Mouse (Mus musculus): ENCODE measurements around the gene Adgrl3. TPM values are rescaled to one million over a fixed set of nuclear protein-coding genes. Genes with fewer than 3 reads are reported as not detected.

Adgrl3 gene
- total RNA-seq (2014; fragmentation: Nextera tagmentation) = not detected in 2 replicates
- total RNA-seq (2017) = not detected in 2 replicates

DNA sequence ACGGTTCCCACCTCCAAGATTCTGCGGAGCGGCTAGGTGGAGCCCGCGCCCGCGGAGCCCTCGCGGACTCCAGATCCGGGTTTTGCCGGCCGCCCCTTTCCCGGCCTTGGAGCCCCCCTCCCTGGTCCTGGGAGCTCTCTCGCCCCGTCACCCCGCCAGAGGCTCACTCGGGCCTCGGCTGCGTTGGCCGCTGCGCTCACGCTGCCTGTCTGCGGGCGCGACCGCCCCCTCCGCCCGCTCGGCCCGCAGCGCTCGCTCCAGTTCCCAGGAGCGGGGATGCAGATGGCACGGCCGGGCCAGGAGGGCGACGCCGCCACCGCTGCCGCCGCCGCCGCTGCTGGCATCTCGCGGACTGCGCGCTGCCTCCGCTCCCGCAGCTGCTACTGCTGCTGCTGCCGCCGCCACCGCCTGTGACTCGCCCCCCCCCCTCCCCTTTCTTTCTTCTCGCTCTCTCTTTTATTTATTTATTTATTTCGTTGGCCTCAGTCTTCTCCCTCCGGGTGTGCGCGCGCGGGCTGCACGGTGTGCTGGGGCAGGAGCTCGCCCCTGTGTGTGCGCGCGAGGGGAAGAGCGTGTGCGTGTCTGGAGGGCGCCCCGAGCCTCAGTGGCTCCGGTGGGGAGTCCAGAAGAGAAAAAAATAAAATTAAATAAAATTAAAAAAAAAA is at the start of gene Adgrl3:
Gene Adgrl3 (plus strand): TSS at position 549 of the 665 bp plus-strand sequence.
- ATAC-seq (replicated peaks; ENCODE audit: low FRiP score, low TSS enrichment, poor library complexity, severe bottlenecking) = no peak

DNA sequence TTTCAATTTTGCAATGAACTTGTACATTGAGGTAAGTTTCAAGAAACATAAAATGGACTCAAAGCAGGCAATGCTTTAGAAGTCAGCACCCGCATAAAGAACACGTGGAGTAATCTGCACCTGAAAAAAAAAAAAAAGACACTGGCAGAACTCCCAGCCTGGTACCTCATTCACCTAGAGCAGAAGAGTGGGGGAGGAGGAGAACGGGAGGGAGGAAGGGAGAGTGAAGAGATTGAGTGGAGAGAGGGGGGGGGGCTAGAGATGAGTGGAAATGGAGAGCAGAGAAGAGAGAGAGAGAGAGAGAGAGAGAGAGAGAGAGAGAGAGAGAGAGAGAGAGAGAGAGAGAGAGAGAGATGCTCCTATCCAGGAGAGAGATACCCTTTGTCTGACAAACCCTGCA is 772 bp upstream of the Adgrl3 start:
- ATAC-seq (replicated peaks; ENCODE audit: low FRiP score, low TSS enrichment, poor library complexity, severe bottlenecking) = no peak

DNA sequence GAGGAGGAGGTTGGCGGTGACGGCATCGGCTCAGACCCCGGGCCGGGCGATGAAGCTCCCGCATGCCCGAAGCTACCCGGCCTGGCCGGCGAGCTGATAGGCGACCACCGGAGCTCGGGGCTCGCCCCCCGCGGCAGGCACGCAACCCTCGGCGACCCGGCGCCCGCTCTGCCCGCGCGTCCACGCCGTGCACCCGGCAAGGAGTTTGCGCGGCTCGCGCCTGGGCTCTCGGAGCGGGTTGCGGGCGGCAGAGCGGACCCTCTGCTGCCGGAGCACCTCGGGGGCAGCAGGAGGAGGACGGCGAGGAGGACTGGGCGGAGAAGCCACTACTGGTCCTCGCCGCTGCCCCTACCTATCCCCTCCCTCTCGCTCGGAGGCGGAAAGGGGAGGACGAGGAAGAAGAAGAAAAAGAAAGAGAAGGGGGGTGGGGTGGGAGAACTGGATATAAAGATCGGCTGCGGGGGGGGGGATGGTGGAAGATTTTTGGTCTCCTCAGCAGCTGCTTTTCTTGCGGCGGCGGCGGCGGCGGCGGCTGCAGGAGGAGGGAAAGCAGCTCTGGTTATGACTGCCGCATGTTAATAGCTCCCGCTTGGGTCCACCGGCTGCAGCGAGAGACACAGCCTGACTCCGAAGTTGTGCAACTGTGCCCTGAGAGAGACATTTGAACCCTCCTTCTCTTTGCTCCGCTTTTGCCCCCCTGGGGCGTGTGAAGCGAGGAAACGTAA is 505 bp downstream of the Adgrl3 start:
- ATAC-seq (replicated peaks; ENCODE audit: low FRiP score, low TSS enrichment, poor library complexity, severe bottlenecking) = no peak

DNA sequence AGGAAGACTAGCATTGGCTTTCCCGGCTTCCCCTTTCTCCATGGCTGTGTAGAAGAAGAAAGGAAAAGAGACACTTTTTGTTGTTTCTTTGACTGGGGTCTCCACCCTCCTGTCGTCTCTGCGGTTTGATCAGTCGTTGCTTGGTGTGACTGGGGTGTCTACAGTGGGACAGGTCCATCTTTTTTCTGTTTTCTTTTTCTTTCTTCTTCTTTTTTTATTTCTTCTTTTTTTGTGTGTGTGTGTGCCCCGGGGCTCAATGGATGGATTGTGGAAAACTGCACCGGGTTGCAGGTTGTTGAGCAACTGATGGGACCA is 1.0 kb downstream of the Adgrl3 start:
- ATAC-seq (replicated peaks; ENCODE audit: low FRiP score, low TSS enrichment, poor library complexity, severe bottlenecking) = no peak

DNA sequence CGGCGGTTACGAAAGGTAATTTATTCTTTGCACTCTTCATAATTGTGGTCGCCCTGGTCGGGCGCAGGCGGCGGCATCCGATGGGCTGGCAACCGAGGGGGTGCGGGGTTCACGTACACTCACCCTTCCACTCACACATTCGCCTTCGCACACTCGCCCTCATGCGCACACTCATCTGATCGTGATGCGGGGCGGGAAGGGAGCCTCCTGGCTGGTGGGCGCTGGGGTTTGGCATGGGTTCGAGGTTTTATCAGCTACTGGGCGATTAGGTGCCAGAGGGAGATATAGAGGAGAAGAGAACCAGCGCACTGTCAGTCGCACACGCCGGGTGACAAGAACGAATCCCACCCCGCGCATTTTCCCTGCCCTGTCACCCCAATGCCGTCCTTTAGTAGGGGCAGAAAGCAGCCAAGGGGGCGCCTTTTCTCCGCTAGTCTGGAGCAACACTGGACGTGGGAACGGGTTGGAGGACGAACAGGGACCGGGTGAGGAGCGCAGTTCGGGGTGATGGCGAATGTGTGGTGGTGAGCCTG is 1.5 kb downstream of the Adgrl3 start:
- ATAC-seq (replicated peaks; ENCODE audit: low FRiP score, low TSS enrichment, poor library complexity, severe bottlenecking) = no peak

DNA sequence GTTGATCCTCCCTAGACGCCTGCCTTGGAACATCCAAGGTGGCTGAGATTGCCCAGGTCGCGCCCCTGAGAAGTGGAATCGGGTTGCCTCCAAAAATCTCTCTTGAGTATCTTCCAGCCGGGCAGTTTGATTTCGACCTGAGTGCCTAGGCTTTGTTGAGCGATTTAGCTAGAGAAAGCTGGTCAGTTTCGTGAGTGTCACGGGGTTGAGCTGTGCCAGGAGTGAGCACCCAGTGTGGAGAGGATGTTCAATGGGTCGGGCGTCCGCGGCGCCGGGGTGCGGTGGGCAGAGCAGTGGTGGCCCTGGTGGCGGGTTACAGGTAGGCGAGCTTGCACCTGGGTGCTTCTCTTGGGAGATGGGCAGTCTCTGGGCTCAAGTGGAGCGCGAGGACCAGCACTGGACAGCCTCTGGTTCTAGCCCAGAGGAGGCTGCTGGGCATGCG is 1.9 kb downstream of the Adgrl3 start:
- no peak for ATAC-seq (replicated peaks; ENCODE audit: low FRiP score, low TSS enrichment, poor library complexity, severe bottlenecking)

DNA sequence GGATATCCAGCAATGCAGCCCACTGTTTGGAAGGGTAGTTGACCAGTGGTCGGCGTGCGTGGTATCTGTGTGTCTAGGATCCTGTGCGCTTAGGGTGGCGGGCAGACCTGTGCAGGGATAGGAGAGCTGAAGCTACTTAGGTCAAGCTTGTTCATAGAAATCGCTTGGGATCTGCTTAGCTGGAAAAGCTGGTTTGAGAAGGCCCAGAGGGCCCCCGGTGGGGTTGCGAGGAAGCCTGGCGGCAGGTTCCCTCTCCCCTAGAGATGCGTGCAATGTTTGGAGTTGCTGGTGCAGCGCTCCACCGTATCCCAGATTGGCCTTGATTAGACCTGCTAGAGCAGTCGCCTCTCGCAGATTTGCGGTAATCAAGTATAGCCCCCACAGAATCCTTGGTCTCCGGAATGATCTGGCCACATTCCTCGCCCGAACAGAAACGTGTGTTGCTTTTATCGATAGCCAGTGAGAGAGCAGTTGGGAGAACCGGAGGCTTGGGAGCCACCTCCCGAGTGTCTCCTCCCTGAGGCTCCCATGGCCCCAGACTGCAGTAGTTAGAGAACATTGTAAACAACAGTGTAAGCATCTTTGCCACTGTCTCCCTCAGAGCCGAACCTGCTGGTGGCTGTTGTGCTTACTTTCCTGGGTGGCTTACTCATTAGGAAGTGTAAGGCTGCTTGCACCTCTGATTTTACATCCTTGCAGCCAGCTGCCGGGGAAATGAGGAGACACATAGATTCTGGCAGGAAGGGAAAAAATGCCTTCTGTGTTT is 2.6 kb downstream of the Adgrl3 start:
- no peak for ATAC-seq (replicated peaks; ENCODE audit: low FRiP score, low TSS enrichment, poor library complexity, severe bottlenecking)

DNA sequence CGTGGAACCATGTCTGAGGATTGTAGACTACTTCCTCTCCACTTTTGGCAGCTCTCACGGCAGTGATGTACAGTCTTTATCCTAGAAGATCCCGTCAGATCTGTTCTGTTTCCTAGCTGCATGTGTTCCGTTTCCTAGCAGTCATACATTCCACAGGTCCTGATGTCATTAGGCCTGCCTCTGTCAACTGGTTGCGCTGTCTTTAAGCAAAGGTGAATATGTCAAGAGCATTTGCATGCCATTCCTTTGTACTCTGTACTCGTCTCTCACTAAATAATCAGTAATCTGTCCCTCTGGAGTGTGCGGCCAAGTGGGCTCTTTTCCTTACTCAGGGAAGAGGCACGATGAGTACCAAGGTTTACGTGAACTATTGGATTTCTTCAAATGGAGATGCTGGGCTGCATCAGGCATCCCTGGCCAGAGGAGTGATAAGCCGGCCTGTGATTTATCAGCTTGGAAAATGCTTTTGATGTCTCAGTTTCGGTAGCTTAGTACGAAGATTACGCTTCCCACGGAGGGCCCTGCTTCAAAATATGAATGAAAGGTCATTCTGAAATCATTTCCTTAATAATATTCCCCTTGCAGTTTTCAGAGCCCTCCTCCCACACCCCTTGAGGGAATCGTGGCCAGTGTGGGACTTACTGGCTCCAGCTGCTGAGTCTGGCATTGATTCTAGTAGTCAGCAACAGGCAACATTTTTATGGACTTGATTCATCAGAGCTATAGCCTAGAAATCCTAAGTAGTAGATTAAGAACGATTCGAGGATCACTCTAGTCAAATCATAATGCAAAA is 4.2 kb downstream of the Adgrl3 start:
- ATAC-seq (replicated peaks; ENCODE audit: low FRiP score, low TSS enrichment, poor library complexity, severe bottlenecking) = no peak

DNA sequence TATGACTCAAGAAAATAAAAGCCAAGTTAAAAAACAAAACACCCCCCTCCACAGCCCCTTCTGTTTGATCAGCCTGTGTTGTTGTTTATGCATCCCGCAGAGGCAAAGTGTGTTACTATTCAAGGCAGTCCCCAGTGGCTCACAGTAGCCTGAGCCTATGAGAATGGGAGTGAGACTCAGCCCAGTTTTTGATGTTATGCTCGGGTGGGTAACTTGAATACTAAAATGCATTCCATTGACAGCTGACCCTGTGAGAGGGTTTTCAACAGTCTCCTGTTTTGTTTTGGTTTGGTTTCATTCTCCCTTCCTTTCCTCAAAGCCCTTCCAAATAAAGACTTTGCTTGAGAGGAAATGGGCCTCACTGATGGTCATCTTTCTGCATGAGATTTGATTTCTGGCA is 8.9 kb downstream of the Adgrl3 start:
- ATAC-seq (replicated peaks; ENCODE audit: low FRiP score, low TSS enrichment, poor library complexity, severe bottlenecking) = no peak

DNA sequence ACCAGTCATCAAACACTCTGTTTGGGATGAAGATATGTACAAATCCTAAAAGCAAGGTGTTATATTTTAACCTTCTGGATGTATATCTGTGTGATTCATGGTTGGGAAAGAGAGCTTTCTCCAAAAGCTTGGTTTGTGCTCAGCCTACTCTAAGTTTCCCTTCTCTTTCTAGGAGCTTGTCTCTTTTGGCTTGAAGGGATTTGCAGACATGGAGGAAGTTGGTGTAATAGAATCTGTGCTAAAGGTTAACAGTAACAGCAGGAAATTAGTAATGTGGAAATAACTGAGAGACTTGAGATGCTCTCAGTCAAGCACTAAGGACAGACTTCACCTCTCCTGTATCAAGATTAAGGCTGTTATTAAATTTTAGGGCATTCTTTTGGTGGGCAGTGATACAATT is 17.2 kb downstream of the Adgrl3 start:
- no peak for ATAC-seq (replicated peaks; ENCODE audit: low FRiP score, low TSS enrichment, poor library complexity, severe bottlenecking)

DNA sequence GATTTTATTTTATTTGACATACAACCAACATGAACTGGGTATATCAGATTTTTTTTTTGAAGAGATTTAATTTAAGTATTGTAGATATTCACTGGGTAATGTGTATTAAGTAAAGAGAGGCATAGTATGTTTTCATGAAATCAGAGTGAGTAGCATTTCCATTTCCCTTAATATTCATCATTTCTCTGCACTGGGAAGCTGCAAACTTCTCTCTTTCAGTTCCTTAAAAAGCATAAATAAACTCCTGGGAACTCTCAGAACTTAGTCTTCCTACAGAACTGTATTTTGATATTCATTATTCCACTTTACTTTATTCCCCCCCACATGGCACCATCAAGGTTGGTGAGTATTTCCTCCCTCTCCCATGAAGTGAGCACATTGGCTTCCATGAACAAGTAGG is 23.9 kb downstream of the Adgrl3 start:
- ATAC-seq (replicated peaks; ENCODE audit: low FRiP score, low TSS enrichment, poor library complexity, severe bottlenecking) = no peak

DNA sequence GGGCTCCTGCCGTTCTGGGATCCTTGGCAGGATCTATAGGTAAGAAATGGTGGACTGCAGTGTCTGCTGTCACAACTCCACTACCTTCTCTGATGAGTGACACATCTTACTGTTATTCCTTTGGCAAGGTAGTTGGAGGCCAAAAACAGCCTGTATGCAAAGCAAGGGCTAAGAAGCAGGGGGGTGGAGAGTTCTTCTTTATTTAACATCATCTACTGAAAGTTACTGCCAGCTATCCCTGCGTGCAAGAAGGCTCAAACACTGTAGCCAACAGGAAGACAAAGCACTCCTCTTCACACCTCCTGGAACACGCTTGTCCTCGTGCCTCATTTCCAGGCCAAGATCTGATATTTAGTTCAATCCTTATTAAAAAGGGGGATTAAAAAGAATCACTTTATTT is 26.2 kb downstream of the Adgrl3 start:
- no peak for ATAC-seq (replicated peaks; ENCODE audit: low FRiP score, low TSS enrichment, poor library complexity, severe bottlenecking)

DNA sequence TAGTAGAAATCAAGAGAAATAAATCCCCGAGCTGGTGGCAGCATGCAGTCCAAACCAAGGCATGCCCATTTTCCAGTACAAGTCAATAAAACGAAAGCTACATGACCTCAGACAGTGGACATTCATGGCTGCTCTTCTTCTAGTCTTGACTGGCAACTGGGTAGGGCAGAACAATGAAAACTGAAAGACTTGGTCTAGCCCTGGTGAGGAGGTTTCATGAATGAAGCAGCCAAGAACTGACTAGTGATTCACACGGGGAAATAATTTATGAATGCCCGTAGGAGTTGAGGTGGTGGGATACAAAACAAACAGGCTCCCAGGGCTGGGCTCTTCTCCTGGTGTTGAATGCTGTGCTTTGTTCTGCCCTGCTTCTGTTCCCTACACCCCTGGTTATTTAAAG is 34.7 kb downstream of the Adgrl3 start:
- ATAC-seq (replicated peaks; ENCODE audit: low FRiP score, low TSS enrichment, poor library complexity, severe bottlenecking) = no peak

DNA sequence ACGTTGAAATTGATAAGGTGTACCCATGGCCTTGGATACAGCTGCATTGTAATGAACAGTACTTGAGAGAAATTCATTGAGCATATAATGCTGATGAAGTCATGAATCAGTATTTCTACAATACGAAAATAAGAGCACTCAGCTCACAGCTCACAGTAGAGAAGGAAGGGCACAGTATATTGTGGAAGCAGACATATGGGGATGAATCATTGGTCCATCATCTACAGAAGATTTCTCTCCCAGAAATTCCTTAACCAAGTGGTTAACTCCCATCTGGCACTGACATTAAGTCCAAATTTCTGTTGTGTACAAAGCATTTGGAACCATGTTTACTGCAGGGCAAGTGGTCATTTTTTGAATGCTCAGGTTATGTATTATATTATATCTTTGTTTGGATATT is 35.3 kb downstream of the Adgrl3 start:
- ATAC-seq (replicated peaks; ENCODE audit: low FRiP score, low TSS enrichment, poor library complexity, severe bottlenecking) = no peak

DNA sequence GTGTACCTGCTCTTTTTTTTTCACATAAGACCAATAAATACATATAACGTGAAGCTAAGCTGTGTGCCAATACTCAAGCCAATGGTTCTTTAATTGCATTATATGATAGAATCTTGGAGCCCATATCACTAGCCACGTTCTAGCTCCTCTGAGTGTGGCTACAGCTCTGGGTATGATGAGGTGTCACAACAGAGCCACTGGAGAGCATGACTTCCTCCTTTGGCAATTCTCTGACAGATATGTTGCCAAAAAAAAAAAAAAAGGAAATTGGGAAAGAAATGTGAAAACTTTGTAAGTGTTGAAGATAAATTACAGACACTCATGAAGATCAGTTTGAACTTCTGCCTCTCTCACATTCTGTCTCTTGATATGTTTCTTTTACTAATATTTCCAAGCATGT is 38.2 kb downstream of the Adgrl3 start:
- no peak for ATAC-seq (replicated peaks; ENCODE audit: low FRiP score, low TSS enrichment, poor library complexity, severe bottlenecking)

DNA sequence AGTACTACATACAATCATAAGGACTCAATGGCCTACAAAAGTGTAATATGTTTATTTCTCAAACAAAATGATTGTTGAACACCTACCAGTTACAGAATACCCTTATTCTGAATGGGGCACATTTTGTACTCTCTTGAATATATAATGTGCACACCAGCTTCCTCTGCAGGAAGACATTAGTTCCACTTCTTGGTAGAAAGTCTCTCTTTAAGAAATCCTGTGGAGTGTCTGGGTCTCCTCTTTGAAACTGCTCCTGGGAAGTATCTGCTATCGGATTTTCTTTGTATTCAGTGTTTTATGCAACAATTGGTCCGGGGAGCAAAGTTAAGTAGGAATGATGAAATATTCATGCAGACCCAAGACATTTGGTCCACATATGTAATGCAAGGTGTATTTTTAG is 41.0 kb downstream of the Adgrl3 start:
- ATAC-seq (replicated peaks; ENCODE audit: low FRiP score, low TSS enrichment, poor library complexity, severe bottlenecking) = no peak

DNA sequence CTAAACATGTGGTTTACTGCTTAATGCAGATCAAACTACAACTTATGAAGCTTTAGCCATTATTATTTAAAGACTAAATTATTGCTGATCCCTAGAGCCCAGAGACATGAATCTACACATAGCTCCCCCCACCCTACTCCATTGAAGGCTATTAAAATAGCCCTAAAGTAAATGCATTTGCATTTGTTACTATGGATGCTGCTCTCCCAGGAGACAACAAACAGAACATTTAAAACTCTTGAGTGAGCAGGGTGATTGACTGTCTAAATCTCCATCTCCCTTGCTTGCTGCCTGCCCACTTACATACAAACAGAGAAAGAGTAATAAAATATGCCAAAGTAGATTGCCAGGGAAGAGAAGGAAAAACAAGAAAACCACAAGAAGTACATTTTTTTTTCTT is 41.4 kb downstream of the Adgrl3 start:
- ATAC-seq (replicated peaks; ENCODE audit: low FRiP score, low TSS enrichment, poor library complexity, severe bottlenecking) = no peak

DNA sequence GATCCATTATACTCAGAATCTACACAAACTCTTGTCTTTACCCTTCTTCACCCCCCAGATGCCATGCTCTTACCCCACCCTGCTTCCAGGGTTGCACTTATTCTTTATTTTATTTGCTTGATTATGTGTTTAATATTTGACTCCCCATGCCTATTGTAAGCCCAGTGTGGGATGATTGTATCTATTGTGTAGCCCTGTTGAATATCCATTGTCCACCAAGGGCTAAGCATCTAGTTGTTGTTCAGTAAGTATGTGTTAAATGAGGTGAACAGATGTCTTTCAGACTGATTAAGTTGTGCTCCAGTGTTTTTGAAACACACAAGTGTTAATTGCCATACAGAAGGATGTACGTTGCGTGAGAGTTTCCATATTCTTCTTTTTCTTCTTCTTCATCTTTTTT is 44.1 kb downstream of the Adgrl3 start:
- no peak for ATAC-seq (replicated peaks; ENCODE audit: low FRiP score, low TSS enrichment, poor library complexity, severe bottlenecking)

DNA sequence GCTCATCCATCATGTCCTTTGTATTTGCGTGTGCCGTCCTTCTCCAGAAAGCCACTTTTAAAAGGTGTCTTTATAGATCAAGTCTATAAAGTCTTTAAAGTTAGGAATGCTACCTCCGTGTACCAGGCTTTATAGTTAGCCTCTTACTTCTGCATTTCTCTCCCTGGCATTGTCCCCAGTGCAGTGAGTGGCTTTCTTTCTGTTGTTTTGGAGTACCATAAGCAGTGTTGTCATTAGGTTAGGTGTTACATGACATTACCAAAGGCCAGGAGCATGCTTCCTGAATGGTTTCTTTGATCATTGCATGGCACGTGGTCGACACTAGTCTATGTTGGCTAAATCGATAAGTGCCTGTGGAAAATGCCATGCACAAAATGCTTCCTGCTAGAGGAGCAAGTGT is 48.2 kb downstream of the Adgrl3 start:
- ATAC-seq (replicated peaks; ENCODE audit: low FRiP score, low TSS enrichment, poor library complexity, severe bottlenecking) = no peak

DNA sequence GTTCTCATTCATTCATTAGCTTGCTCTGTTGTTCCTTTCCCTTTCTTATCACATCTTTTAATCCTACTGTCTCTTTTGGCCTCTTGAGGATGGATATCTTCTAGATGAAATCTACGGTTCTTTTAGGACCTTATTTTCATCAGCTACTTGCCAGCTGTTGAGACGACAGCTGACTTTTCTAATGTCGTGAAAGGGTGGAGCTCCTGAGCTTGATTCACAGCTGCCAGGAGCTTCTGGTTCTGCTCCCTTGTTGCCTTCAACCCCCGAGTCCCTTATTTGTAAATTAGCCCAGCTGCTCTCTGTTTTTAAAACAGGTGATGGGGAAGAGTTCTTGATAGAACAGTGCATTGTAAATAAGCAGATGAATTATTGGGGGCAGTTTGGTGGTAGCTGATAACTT is 48.9 kb downstream of the Adgrl3 start:
- no peak for ATAC-seq (replicated peaks; ENCODE audit: low FRiP score, low TSS enrichment, poor library complexity, severe bottlenecking)

Data from megakaryocyte-erythroid progenitor cell, adult 5-6 weeks (primary cell).